Mouse (Mus musculus): ENCODE measurements around the gene Bace1. TPM values are rescaled to one million over a fixed set of nuclear protein-coding genes. Genes with fewer than 3 reads are reported as not detected.

The Bace1 gene
- total RNA-seq (2021) = 10 to 100 TPM; 38.3 to 41.3 TPM

GRCm38 (mm10) chr9:45838434-45839138 lies at the start of gene Bace1:
Gene Bace1 (plus strand): TSS chr9:45838580.
- peak; percentile 91 for DNase-seq

GRCm38 (mm10) chr9:45791456-45792142 lies 46.8 kb upstream of the Bace1 start:
- no peak for DNase-seq

- no peak for DNase-seq
These were observed 46.1 kb upstream of the Bace1 start for GRCm38 (mm10) chr9:45792235-45792634.

GRCm38 (mm10) chr9:45793697-45794096 lies 44.7 kb upstream of the Bace1 start:
- no peak for DNase-seq

- DNase-seq = no peak
These were observed 42.7 kb upstream of the Bace1 start for GRCm38 (mm10) chr9:45795722-45796121.

- no peak for DNase-seq
These were observed 41.1 kb upstream of the Bace1 start for GRCm38 (mm10) chr9:45797271-45797670.

GRCm38 (mm10) chr9:45798467-45799164 lies 39.8 kb upstream of the Bace1 start:
- peak; percentile 51 for DNase-seq

GRCm38 (mm10) chr9:45799402-45799801 lies 39.0 kb upstream of the Bace1 start:
- no peak for DNase-seq

GRCm38 (mm10) chr9:45803070-45803774 lies 35.2 kb upstream of the Bace1 start:
- no peak for DNase-seq

- no peak for DNase-seq
These were observed 31.5 kb upstream of the Bace1 start for GRCm38 (mm10) chr9:45806847-45807246.

- DNase-seq = no peak
These were observed 31.0 kb upstream of the Bace1 start for GRCm38 (mm10) chr9:45807337-45807736.

- DNase-seq = no peak
These were observed 30.6 kb upstream of the Bace1 start for GRCm38 (mm10) chr9:45807761-45808160.

GRCm38 (mm10) chr9:45811946-45812345 lies 26.4 kb upstream of the Bace1 start:
- no peak for DNase-seq

- DNase-seq = peak; percentile 32
These were observed 23.3 kb upstream of the Bace1 start for GRCm38 (mm10) chr9:45815113-45815512.

- no peak for DNase-seq
These were observed 22.9 kb upstream of the Bace1 start for GRCm38 (mm10) chr9:45815525-45815924.

- DNase-seq = no peak
These were observed 19.9 kb upstream of the Bace1 start for GRCm38 (mm10) chr9:45818406-45819011.

- peak; percentile 48 for DNase-seq
These were observed 10.6 kb upstream of the Bace1 start for GRCm38 (mm10) chr9:45827663-45828290.

GRCm38 (mm10) chr9:45828291-45828963 lies 10.0 kb upstream of the Bace1 start, which contains the start of gene Cep164:
Gene Cep164 (minus strand): TSS chr9:45828691.
- DNase-seq = peak; percentile 88

GRCm38 (mm10) chr9:45829107-45829506 lies 9.3 kb upstream of the Bace1 start:
- peak; percentile 73 for DNase-seq

- no peak for DNase-seq
These were observed 5.5 kb upstream of the Bace1 start for GRCm38 (mm10) chr9:45832898-45833297.

GRCm38 (mm10) chr9:45833461-45833860 lies 4.9 kb upstream of the Bace1 start:
- DNase-seq = no peak
